Mouse (Mus musculus) forebrain, embryonic 10.5 days (tissue): ENCODE measurements at regions not wholly inside any gene's neighbourhood (a gene's known extent, or its start where the extent isn't known, plus 50 kb on each side); places are given as distances from the start of the nearest gene placed in this dataset.

Experiments
- DNase-seq: peaks from one replicate; pipeline ENCODE4 v3.0.0-alpha.2; 2017; ENCODE audit warnings: low spot score; ENCODE audit errors: extremely low spot score
- H3K27ac ChIP-seq: fragments of 300-500 bp; sonication (generic); 2 replicates; pipeline ENCODE4 v1.5.1; 2016; ENCODE audit warnings: mild to moderate bottlenecking
- H3K27me3 ChIP-seq: fragments of 300-500 bp; sonication (generic); 2 replicates; pipeline ENCODE4 v1.6.1; 2016; ENCODE audit warnings: mild to moderate bottlenecking; ENCODE audit not compliant: poor library complexity, severe bottlenecking
- H3K36me3 ChIP-seq: fragments of 300-500 bp; sonication (generic); replicated peaks from 2 replicates; pipeline ENCODE4 v1.6.1; 2016; ENCODE audit warnings: mild to moderate bottlenecking, moderate library complexity
- H3K4me1 ChIP-seq: fragments of 300-500 bp; sonication (generic); 2 replicates; pipeline ENCODE4 v1.6.1; 2016
- H3K4me3 ChIP-seq: fragments of 300-500 bp; sonication (generic); 2 replicates; pipeline ENCODE4 v1.5.1; 2016; ENCODE audit warnings: mild to moderate bottlenecking, moderate library complexity
- H3K9me3 ChIP-seq: fragments of 300-500 bp; sonication (generic); 2 replicates; pipeline ENCODE4 v1.6.1; 2016; ENCODE audit warnings: mild to moderate bottlenecking, moderate library complexity
- WGBS: fragments of 180-500 bp; shearing (Covaris S2); methylation state at CpG from one replicate; pipeline ENCODE4 v1.1.7; 2016; 5-methylcytosine and 5-hydroxymethylcytosine counted together

DNA sequence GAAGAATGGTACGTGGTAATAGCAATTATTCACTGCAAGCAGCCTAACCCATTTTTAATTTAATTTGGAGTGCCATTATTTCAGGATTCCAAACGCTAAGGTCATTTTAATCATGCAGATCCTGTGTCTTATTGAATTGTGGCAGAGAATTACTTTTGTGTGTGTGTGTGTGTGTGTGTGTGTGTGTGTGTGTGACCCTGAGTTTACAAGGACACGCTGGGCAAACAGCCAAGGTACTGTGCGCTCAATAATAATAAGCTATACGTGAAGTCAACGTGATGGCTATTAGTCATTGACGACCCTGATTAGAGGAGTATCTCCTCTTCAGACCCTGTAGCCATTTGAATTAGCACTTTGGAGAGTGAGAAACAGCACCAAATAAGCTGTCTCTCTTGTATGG lies 144.1 kb downstream of the Klf7 start:
- Histone ChIP-seq H3K27me3 (peaks cover 13% of the 10 kb centered on the region), H3K36me3 (no peaks in the 10 kb centered on the region), H3K4me1 (peaks cover 27% of the 10 kb centered on the region), H3K4me3 (no peak overlapping the region), H3K27ac (no peak overlapping the region), H3K9me3 (no peaks in the 10 kb centered on the region)
- WGBS: 61% methylated on average over 7 of the region's 7 CpGs
- DNase-seq: no peak

DNA sequence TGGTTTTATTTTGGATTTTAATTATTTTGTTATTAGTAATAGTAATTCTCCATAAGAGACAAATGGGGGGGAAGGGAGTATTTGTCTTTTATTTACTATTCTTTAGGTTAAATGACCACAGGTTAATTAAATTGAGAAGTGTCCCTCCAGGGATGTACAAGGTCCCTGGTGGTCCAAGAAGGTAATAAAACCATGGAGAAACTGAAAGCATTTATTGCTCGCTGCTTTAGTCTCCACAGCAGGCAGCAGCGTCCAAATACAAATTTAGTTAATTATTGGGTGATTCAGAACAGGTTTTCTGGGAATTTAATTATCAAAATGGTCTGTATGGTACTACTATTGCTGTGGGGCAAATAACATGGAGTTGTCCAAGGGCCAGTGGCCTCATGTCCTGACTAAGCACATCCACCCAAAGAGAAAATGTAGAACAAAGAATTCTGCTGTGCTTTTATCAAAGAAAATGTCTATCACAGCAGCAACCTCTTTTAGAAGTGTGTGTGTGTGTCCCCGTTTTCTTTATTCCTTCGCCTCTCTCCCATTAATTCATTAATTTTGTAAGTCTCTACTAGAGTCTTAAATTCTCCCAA lies 144.7 kb downstream of the Klf7 start:
- Histone ChIP-seq H3K4me3 (no peak overlapping the region), H3K27me3 (peaks cover 13% of the 10 kb centered on the region), H3K36me3 (no peaks in the 10 kb centered on the region), H3K4me1 (peaks cover 27% of the 10 kb centered on the region), H3K27ac (no peak overlapping the region; the same call in 1 of the 2 replicates), H3K9me3 (no peaks in the 10 kb centered on the region)
- WGBS: 51% methylated on average over 4 of the region's 4 CpGs
- no peak for DNase-seq

DNA sequence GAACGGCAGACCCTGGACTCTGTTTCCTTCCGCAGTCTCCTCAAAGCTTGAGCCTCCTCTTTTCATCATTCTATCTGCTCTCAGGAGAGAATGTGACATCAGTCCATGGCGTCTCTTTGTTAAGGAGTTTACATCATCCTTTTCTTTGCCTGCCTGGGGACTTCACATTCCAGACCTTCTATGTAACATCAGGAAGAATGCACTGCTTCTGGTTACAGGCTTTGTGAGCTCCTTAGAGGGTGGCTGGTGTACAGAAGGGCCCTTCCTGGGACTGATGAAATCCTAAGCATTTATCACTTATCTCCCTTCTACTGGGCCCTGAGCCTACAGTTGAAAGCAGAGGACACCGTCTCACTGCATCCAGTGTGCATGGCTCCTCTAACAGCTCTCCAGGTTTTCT lies 145.2 kb downstream of the Klf7 start:
- Histone ChIP-seq H3K36me3 (no peaks in the 10 kb centered on the region), H3K4me1 (peaks cover 27% of the 10 kb centered on the region), H3K27me3 (peaks cover 13% of the 10 kb centered on the region), H3K9me3 (no peaks in the 10 kb centered on the region), H3K4me3 (no peak overlapping the region), H3K27ac (peak overlapping the region; percentile 9; the same call in 1 of the 2 replicates)
- WGBS: 69% methylated on average over 4 of the region's 4 CpGs
- DNase-seq: no peak

DNA sequence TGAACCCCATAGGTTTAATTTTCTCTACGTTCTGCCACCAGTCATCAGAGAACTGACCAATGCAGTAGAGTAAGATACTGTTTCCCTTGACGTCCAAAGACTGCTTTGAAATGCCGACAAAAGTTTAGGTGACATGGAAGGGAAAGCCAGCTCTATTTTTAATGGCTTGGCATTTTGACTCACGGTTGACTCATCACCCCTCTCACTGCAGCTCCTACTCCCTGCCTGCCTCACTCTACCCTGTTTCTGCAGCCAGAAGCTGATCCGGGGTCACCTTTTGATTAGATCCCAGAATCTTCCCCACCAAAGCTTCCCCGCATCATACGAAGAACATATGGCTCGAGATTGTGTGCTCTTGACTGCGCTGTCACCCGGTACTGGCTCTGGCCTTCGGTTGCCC lies 154.2 kb downstream of the Klf7 start:
- 92% methylated on average over 11 of the region's 11 CpGs for WGBS
- no peak overlapping the region for H3K4me3 ChIP-seq
- H3K27me3 ChIP-seq: no peaks in the 10 kb centered on the region
- no peak for DNase-seq
- no peak overlapping the region for H3K27ac ChIP-seq
- no peaks in the 10 kb centered on the region for H3K9me3 ChIP-seq
- no peaks in the 10 kb centered on the region for H3K4me1 ChIP-seq
- no peaks in the 10 kb centered on the region for H3K36me3 ChIP-seq

DNA sequence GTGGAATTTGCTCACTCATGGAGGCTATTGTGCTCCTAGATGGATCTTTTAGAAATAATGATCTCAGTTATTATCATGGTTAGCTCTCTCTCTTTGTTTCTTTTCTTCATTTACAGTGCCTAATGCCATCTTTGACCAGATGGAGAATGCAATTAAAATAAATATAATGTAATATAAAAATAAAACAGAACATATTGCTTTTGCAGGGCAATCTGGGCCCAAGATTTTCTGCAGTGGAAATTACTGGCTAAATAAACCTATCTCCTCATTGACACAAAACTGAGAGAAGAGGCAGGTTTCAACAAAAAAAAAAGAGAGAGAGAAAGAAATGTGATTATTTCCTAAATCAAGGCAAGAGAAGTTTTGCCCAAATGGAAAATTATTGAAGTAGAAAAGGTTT lies 156.6 kb downstream of the Klf7 start:
- no peak overlapping the region for H3K4me3 ChIP-seq
- no peaks in the 10 kb centered on the region for H3K36me3 ChIP-seq
- no peaks in the 10 kb centered on the region for H3K27me3 ChIP-seq

DNA sequence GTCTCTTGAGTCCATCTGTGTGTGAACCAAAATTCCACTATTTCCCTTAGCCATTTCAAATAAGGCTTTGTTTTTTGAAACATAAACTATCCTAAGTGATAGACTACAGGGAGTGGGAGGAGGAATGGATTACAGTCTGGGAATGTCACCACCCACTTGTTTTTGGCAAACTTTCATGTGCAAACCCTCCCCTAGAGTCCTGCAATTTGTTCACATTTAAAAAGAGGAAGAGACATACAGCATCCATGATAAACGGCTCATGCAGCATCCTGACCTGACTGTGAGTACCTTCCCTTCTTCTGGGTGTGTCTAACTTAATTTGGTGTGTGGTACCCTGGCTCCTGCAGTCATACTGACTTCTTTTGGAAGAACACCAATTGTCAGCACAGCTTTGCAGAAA lies 157.6 kb downstream of the Klf7 start:
- Histone ChIP-seq H3K4me1 (no peaks in the 10 kb centered on the region), H3K27ac (no peak overlapping the region), H3K9me3 (no peaks in the 10 kb centered on the region), H3K4me3 (no peak overlapping the region), H3K27me3 (no peaks in the 10 kb centered on the region), H3K36me3 (no peaks in the 10 kb centered on the region)
- 86% methylated on average over 1 of the region's 1 CpGs for WGBS
- DNase-seq: no peak

More for the DNA sequence above, 156.6 kb downstream of the Klf7 start:
- no peak overlapping the region for H3K27ac ChIP-seq
- no peaks in the 10 kb centered on the region for H3K9me3 ChIP-seq
- H3K4me1 ChIP-seq: no peaks in the 10 kb centered on the region
- no peak for DNase-seq

DNA sequence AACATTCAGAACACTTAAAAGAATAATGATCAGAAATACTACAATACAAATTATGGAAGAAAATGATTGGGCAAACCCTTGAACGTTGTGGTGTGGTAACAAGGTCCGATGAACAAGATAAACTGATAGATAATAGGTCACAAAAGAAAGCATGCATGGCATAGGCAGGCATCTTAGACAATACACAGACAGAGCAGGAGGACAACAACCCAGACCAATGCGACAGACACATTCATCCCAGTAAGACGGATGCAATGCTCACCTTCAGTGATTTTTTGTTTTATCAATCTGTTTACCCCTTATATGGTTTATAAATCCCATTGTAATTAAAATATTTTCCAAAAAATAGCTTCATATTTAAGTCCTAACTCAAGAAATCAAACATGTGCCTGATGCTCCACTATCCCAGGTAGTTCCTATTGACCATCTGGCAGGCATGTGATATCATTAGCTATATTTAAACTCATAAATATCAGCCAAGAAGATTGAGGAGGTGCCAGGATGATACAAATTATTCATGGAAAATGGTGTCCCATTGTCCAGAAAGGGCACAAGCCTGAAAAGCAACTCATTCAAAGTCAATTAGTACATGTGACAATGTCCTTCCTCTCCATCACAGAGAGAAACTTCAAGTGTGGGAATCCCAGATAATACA lies 166.3 kb downstream of the Klf7 start:
- H3K4me3 ChIP-seq: no peak overlapping the region
- DNase-seq: no peak
- no peak overlapping the region for H3K27ac ChIP-seq
- H3K27me3 ChIP-seq: no peaks in the 10 kb centered on the region
- no peaks in the 10 kb centered on the region for H3K9me3 ChIP-seq
- 94% methylated on average over 4 of the region's 4 CpGs for WGBS
- H3K36me3 ChIP-seq: no peaks in the 10 kb centered on the region
- peaks cover 19% of the 10 kb centered on the region for H3K4me1 ChIP-seq

DNA sequence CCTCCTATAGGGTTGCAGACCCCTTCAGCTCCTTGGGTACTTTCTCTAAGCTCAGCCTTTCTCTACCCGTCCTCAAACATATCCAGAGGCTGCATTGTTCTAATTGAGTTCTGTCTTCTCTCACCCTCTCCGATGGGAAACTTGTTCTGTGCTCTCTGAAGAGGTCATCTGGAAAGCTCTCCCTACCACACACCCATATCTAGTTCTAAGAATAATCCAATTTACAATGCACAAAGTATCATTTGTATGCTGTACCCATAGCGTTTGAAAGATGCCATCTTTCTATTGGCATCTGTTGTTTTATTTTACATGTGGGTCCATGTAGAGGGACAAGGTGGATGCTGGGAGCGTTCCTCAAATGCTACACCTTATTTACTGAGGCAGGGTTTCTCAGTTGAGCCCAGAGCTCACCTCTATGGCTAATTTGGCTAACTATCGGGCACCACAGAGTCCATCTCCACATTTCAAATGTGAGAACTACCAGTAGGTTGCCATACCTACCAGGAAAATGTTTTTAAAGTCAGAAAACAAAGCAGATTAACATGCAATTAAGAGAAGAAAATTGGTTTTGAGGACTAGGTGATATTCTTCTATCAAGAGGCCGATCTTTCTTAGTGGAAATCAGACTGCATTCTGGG lies 167.1 kb downstream of the Klf7 start:
- Histone ChIP-seq H3K4me3 (no peak overlapping the region), H3K36me3 (no peaks in the 10 kb centered on the region), H3K27ac (no peak overlapping the region), H3K4me1 (peaks cover 19% of the 10 kb centered on the region), H3K9me3 (no peaks in the 10 kb centered on the region), H3K27me3 (no peaks in the 10 kb centered on the region)
- DNase-seq: no peak
- WGBS: 90% methylated on average over 6 of the region's 6 CpGs

DNA sequence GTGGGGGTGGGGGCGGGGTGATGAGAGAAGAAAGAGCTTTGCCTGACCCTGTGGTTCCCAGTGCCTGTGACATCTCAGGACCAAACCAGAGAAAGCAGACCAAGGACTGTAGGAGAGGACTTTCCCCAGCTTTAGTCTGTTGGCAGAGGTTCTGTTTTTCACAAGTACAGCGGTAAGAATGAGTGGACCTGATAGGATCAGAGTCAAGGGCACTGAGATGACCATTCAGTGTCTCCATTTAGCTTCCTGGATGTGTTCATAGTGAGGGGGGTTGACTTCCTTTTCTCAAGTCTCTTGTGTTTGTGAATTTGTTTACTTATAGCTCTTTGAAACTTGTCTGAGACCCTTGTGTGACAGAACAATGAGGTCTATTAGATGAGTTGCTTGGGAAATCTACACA lies 167.9 kb downstream of the Klf7 start:
- no peak overlapping the region for H3K4me3 ChIP-seq
- H3K4me1 ChIP-seq: peaks cover 19% of the 10 kb centered on the region
- no peaks in the 10 kb centered on the region for H3K9me3 ChIP-seq
- 56% methylated on average over 2 of the region's 2 CpGs for WGBS
- no peaks in the 10 kb centered on the region for H3K36me3 ChIP-seq
- H3K27me3 ChIP-seq: no peaks in the 10 kb centered on the region
- no peak for DNase-seq
- 0 out of 2 replicates have a peak overlapping the region, but pooled peaks have one; percentile 25 for H3K27ac ChIP-seq

DNA sequence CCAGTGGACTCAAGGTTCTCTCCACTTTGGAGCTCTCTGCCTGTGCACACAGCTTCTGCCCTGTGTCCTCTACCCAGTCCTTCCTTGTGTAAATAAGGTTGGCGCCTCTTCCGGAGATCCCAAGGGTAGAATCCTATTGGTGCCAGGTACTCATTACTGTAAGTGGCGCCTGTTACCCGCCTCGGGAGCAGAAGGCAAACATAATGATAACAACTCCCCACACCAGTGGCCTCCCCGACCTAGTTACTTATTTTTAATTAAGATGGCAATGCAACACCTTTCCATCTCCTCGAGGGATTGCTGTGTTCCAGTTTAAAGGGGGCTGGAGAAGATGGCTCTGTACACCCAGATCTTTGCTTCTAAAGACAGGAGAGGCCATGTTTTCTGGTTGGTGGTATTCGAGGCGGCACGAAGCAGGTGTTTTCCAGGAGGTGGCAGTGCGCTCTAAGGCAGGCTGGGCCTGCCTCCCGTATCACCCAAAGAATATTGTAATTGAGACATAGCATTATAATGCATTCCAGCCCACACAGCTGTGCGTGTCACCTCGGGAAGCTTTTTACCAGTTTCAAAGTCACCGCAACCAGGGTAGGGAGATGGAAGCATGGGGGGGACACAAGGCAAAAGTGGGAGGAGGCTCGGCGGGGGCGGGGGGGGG lies 168.7 kb downstream of the Klf7 start:
- H3K36me3 ChIP-seq: no peaks in the 10 kb centered on the region
- H3K27me3 ChIP-seq: no peaks in the 10 kb centered on the region
- H3K27ac ChIP-seq: 0 out of 2 replicates have a peak overlapping the region, but pooled peaks have one; percentile 25
- no peaks in the 10 kb centered on the region for H3K9me3 ChIP-seq
- 72% methylated on average over 18 of the region's 18 CpGs for WGBS
- no peak overlapping the region for H3K4me3 ChIP-seq
- DNase-seq: peak; percentile 35
- H3K4me1 ChIP-seq: peaks cover 19% of the 10 kb centered on the region

DNA sequence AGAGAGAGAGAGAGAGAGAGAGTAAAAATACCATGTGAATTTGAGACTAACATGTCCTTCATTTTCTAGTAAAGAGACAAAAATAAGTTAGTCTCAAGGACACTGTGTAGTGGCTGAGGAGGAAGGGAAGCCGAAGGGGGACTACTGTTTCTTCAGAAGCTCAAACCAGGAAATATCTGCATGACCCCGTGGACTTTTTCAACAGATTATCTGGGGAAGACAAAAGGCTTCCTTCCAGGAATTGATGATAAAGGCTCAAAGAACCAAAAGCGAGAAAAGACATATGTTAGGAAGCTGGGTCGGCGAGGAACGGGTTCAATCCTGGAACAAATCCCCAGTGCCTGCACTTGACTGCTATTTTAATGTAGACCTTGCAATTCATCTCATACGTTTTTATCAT lies 170.4 kb downstream of the Klf7 start:
- Histone ChIP-seq H3K36me3 (no peaks in the 10 kb centered on the region), H3K4me1 (peaks cover 19% of the 10 kb centered on the region), H3K27me3 (no peaks in the 10 kb centered on the region), H3K4me3 (no peak overlapping the region), H3K27ac (no peak overlapping the region), H3K9me3 (no peaks in the 10 kb centered on the region)
- no peak for DNase-seq
- WGBS: 80% methylated on average over 7 of the region's 7 CpGs

DNA sequence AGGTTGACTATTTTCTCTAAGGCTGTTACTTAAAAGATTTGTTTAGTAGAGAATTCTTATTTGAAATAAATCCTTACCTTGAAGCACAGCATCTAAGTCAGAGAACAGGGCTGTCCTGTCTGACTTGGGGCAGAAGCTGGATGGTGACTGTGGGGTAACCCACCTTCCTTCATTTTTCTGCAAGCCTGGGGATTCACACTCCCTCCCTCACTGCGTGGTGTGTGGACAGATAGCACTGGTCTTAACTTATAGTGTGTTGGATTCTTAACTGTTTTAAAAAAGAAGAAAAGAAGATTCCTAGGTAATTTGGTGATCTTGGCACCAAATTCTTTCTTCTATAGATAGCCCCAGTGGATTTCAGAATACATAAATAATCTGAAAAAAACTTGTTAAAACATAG lies 174.8 kb downstream of the Klf7 start:
- H3K4me1 ChIP-seq: peaks cover 16% of the 10 kb centered on the region
- H3K36me3 ChIP-seq: no peaks in the 10 kb centered on the region
- no peak overlapping the region for H3K27ac ChIP-seq
- WGBS: 74% methylated on average over 1 of the region's 1 CpGs
- H3K9me3 ChIP-seq: no peaks in the 10 kb centered on the region
- no peak for DNase-seq
- H3K4me3 ChIP-seq: no peak overlapping the region
- H3K27me3 ChIP-seq: no peaks in the 10 kb centered on the region

DNA sequence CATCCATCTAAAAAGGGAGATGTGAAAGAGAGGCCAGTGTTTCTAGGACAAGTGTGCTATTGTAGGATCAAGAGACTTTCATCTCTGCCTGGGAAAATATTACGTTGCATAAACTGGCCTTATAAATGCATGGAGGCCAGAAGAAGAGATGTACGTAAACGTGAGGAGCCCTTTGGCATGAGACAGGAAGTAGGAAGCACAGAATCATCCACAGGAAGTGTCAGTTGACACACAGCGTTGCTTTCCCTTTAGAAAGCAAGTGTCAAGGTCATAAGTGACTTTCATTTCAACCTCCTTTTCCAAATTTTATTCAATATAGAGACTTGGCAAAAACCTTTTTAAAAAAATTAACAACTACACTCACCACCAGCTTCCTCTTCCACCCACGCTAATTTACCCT lies 175.2 kb downstream of the Klf7 start:
- Histone ChIP-seq H3K4me1 (peaks cover 12% of the 10 kb centered on the region), H3K4me3 (no peak overlapping the region), H3K27me3 (no peaks in the 10 kb centered on the region), H3K27ac (no peak overlapping the region), H3K9me3 (no peaks in the 10 kb centered on the region), H3K36me3 (no peaks in the 10 kb centered on the region)
- WGBS: 85% methylated on average over 5 of the region's 5 CpGs
- DNase-seq: no peak
